Mouse (Mus musculus) stomach, embryonic 14.5 days (tissue): Measurements from ENCODE around the gene Krtcap3. TPM values are rescaled to one million over a fixed set of nuclear protein-coding genes. Genes with fewer than 3 reads are reported as not detected.

ENCODE experiments used
- ATAC-seq: fragments of 200-750 bp; cut with Nextera tagmentation; 2 replicates; pipeline ENCODE4 v1.8.0; 2017; ENCODE audit warnings: low read depth, moderate TSS enrichment; ENCODE audit not compliant: insufficient number of reproducible peaks, insufficient read depth, low FRiP score
- H3K27ac ChIP-seq: fragments of 300-500 bp; sonication (generic); 2 replicates; pipeline ENCODE4 v1.5.1; 2014; ENCODE audit warnings: mild to moderate bottlenecking, low read length, moderate library complexity, mixed read lengths
- H3K27me3 ChIP-seq: fragments of 300-500 bp; sonication (generic); 2 replicates; pipeline ENCODE4 v1.6.1; 2014; ENCODE audit warnings: low read length, control low read depth, mixed read lengths; ENCODE audit not compliant: control insufficient read depth, insufficient read depth
- H3K36me3 ChIP-seq: fragments of 300-500 bp; sonication (generic); 2 replicates; pipeline ENCODE4 v1.6.1; 2014; ENCODE audit warnings: mild to moderate bottlenecking, control low read depth, low read length, moderate library complexity, mixed read lengths; ENCODE audit not compliant: control insufficient read depth, insufficient read depth
- H3K4me1 ChIP-seq: fragments of 300-500 bp; sonication (generic); 2 replicates; pipeline ENCODE4 v1.6.1; 2014; ENCODE audit warnings: low read length, control low read depth, mixed read lengths; ENCODE audit not compliant: control insufficient read depth, insufficient read depth
- H3K4me2 ChIP-seq: fragments of 300-500 bp; sonication (generic); replicated peaks from 2 replicates; pipeline ENCODE4 v1.6.1; 2014; ENCODE audit warnings: low read depth, low read length, control low read depth
- H3K4me3 ChIP-seq: fragments of 300-500 bp; sonication (generic); 2 replicates; pipeline ENCODE4 v1.5.1; 2014; ENCODE audit warnings: low read depth, low read length, control low read depth
- H3K9ac ChIP-seq: fragments of 300-500 bp; sonication (generic); replicated peaks from 2 replicates; pipeline ENCODE4 v1.6.1; 2014; ENCODE audit warnings: low read depth, mild to moderate bottlenecking, control low read depth, low read length, moderate library complexity, mixed read lengths
- H3K9me3 ChIP-seq: fragments of 300-500 bp; sonication (generic); 2 replicates; pipeline ENCODE4 v1.6.1; 2016; ENCODE audit warnings: low read depth, low read length, control low read depth; ENCODE audit not compliant: control insufficient read depth
- WGBS: fragments of 180-500 bp; shearing (Covaris S2); extraction: QIAGEN DNeasy Blood & Tissue Kit; methylation state at CpG from one replicate; pipeline ENCODE4 v1.1.7; 2014; 5-methylcytosine and 5-hydroxymethylcytosine counted together
- polyA plus RNA-seq: library from polyadenylated mRNA; unstranded; fragments of >200 nt; fragmentation: Nextera tagmentation; extraction: Ambion mirVana; gene quantifications from 2 replicates; pipeline ENCODE4 v1.2.1, GENCODE M21; 2014

The Krtcap3 gene
- polyA plus RNA-seq, 1 experiment from 2014 or later = 63.6 TPM

- Histone ChIP-seq H3K4me2 (peak overlapping the region; percentile 68), H3K4me3 (0 out of 2 replicates have a peak overlapping the region, but pooled peaks have one; percentile 50), H3K36me3 (peaks cover 16% of the 10 kb centered on the region; the same call in 1 of the 2 replicates), H3K27me3 (no peaks in the 10 kb centered on the region), H3K4me1 (peaks cover 10% of the 10 kb centered on the region; the same call in 1 of the 2 replicates), H3K27ac (no peak overlapping the region), H3K9ac (0 out of 2 replicates have a peak overlapping the region, but pooled peaks have one; percentile 38), H3K9me3 (no peaks in the 10 kb centered on the region)
- WGBS = 72% methylated on average over 3 of the region's 3 CpGs
- ATAC-seq = no peak
Observed at GRCm38 (mm10) chr5:31289626-31290230, 38.2 kb downstream of the Krtcap3 start.

GRCm38 (mm10) chr5:31290521-31291360, 39.2 kb downstream of the Krtcap3 start, which contains the start of gene Ift172:
Ift172 (minus strand) TSS chr5:31291116.
- H3K27ac ChIP-seq = peak within 1 kb of the TSS; percentile 69
- peak within 1 kb of the TSS; percentile 68 for H3K4me2 ChIP-seq
- H3K9ac ChIP-seq = peak within 1 kb of the TSS; percentile 38
- peaks cover 13% of the 10 kb centered on the region; the same call in 1 of the 2 replicates for H3K36me3 ChIP-seq
- H3K9me3 ChIP-seq = no peaks in the 10 kb centered on the region
- 3% methylated on average over 45 of the region's 45 CpGs for WGBS
- H3K27me3 ChIP-seq = no peaks in the 10 kb centered on the region
- H3K4me1 ChIP-seq = peaks cover 11% of the 10 kb centered on the region; the same call in 1 of the 2 replicates
- ATAC-seq = peak; percentile 93
- peak within 1 kb of the TSS; percentile 50 for H3K4me3 ChIP-seq

- Histone ChIP-seq H3K9ac (peak overlapping the region; percentile 18), H3K36me3 (peaks cover 13% of the 10 kb centered on the region; the same call in 1 of the 2 replicates), H3K27me3 (no peaks in the 10 kb centered on the region), H3K4me2 (peak overlapping the region; percentile 50), H3K4me3 (peak overlapping the region; percentile 50), H3K9me3 (no peaks in the 10 kb centered on the region), H3K27ac (peak overlapping the region; percentile 62), H3K4me1 (peaks cover 11% of the 10 kb centered on the region; the same call in 1 of the 2 replicates)
- 4% methylated on average over 9 of the region's 9 CpGs for WGBS
- peak; percentile 6; the same call in 1 of the 2 replicates for ATAC-seq
Observed at GRCm38 (mm10) chr5:31291361-31291688, 39.8 kb downstream of the Krtcap3 start.

GRCm38 (mm10) chr5:31294964-31295605, 43.6 kb downstream of the Krtcap3 start:
- H3K4me3 ChIP-seq = peak overlapping the region; percentile 89
- H3K4me2 ChIP-seq = peak overlapping the region; percentile 91
- no peaks in the 10 kb centered on the region for H3K9me3 ChIP-seq
- no peaks in the 10 kb centered on the region for H3K27me3 ChIP-seq
- H3K27ac ChIP-seq = peak overlapping the region; percentile 58; the same call in 1 of the 2 replicates
- peaks cover 11% of the 10 kb centered on the region; the same call in 1 of the 2 replicates for H3K4me1 ChIP-seq
- 5% methylated on average over 29 of the region's 29 CpGs for WGBS
- H3K9ac ChIP-seq = peak overlapping the region; percentile 92
- ATAC-seq = peak; percentile 4; the same call in 1 of the 2 replicates
- peaks cover 13% of the 10 kb centered on the region; the same call in 1 of the 2 replicates for H3K36me3 ChIP-seq

- H3K9me3 ChIP-seq = no peaks in the 10 kb centered on the region
- H3K36me3 ChIP-seq = peaks cover 13% of the 10 kb centered on the region; the same call in 1 of the 2 replicates
- H3K4me1 ChIP-seq = peaks cover 9% of the 10 kb centered on the region; the same call in 1 of the 2 replicates
- H3K4me3 ChIP-seq = peak within 1 kb of the TSS; percentile 89
- H3K27me3 ChIP-seq = no peaks in the 10 kb centered on the region
- H3K9ac ChIP-seq = peak within 1 kb of the TSS; percentile 92
- H3K27ac ChIP-seq = peak within 1 kb of the TSS; percentile 58; the same call in 1 of the 2 replicates
- WGBS = under 1% methylated on average over 45 of the region's 46 CpGs
- ATAC-seq = peak; percentile 54
- peak within 1 kb of the TSS; percentile 91 for H3K4me2 ChIP-seq
Observed at GRCm38 (mm10) chr5:31295606-31296141, 44.2 kb downstream of the Krtcap3 start, which contains the start of gene Fndc4. Fndc4 (minus strand) TSS chr5:31296080.

GRCm38 (mm10) chr5:31297047-31297757, 45.7 kb downstream of the Krtcap3 start, which contains the start of gene Gckr:
Gckr (plus strand) TSS chr5:31297443.
- H3K4me3 ChIP-seq = peak within 1 kb of the TSS; percentile 89; the same call in 1 of the 2 replicates
- WGBS = 63% methylated on average over 13 of the region's 13 CpGs
- no peak for ATAC-seq
- H3K9ac ChIP-seq = no peak within 1 kb of the TSS
- no peak within 1 kb of the TSS for H3K27ac ChIP-seq
- H3K27me3 ChIP-seq = no peaks in the 10 kb centered on the region
- no peaks in the 10 kb centered on the region for H3K9me3 ChIP-seq
- H3K36me3 ChIP-seq = peaks cover 13% of the 10 kb centered on the region; the same call in 1 of the 2 replicates
- peak within 1 kb of the TSS; percentile 91 for H3K4me2 ChIP-seq
- peaks cover 5% of the 10 kb centered on the region; the same call in 1 of the 2 replicates for H3K4me1 ChIP-seq

- WGBS = 71% methylated on average over 3 of the region's 3 CpGs
- H3K27me3 ChIP-seq = no peaks in the 10 kb centered on the region
- no peak overlapping the region for H3K27ac ChIP-seq
- no peak overlapping the region for H3K4me2 ChIP-seq
- H3K4me1 ChIP-seq = peaks cover 5% of the 10 kb centered on the region; the same call in 1 of the 2 replicates
- H3K4me3 ChIP-seq = no peak overlapping the region
- no peak for ATAC-seq
- peaks cover 9% of the 10 kb centered on the region; the same call in 1 of the 2 replicates for H3K36me3 ChIP-seq
- no peak overlapping the region for H3K9ac ChIP-seq
- H3K9me3 ChIP-seq = no peaks in the 10 kb centered on the region
Observed at GRCm38 (mm10) chr5:31297981-31298380, 46.5 kb downstream of the Krtcap3 start.
